Mouse (Mus musculus) MEL (cell line): ENCODE results near the gene Gbx2. TPM values are rescaled to one million over a fixed set of nuclear protein-coding genes. Genes with fewer than 3 reads are reported as not detected.

Experiments
- DNase-seq: peaks from one replicate; pipeline ENCODE4 v3.0.0; 2011; ENCODE audit warnings: low read depth, low spot score
- H3K27ac ChIP-seq: 2 replicates; pipeline ENCODE4 v1.5.1; 2012; ENCODE audit warnings: low read depth, mild to moderate bottlenecking, control low read depth, low read length, moderate library complexity; ENCODE audit not compliant: control insufficient read depth
- H3K27me3 ChIP-seq, 2 experiments: fragments of 150-350 bp in 1 of 2; sonication (generic) in 1 of 2; 2 replicates each; pipeline ENCODE4 v1.6.1; 2012; ENCODE audit warnings: low read length in 2 of 2, mild to moderate bottlenecking in 2 of 2, improper control_type of control experiment in 1 of 2, moderate library complexity in 1 of 2; ENCODE audit not compliant: insufficient read depth in 2 of 2, control insufficient read depth in 1 of 2
- H3K36me3 ChIP-seq, 2 experiments: 2 replicates each; pipeline ENCODE4 v1.6.1; 2012 to 2014; ENCODE audit warnings: low read length in 2 of 2, improper control_type of control experiment in 1 of 2, inconsistent platforms in 1 of 2, mild to moderate bottlenecking in 1 of 2; ENCODE audit not compliant: insufficient read depth in 2 of 2, control insufficient read depth in 1 of 2
- H3K4me1 ChIP-seq, 2 experiments: fragments of 150-350 bp in 1 of 2; sonication (generic) in 1 of 2; 2 replicates each; pipeline ENCODE4 v1.6.1; 2012; ENCODE audit warnings: low read length in 2 of 2, improper control_type of control experiment in 1 of 2, mild to moderate bottlenecking in 1 of 2; ENCODE audit not compliant: insufficient read depth in 2 of 2, control insufficient read depth in 1 of 2
- H3K4me3 ChIP-seq, 2 experiments: fragments of 150-350 bp in 1 of 2; sonication (generic) in 1 of 2; 2 replicates each; pipeline ENCODE4 v1.5.1; 2012; ENCODE audit warnings: low read depth in 2 of 2, low read length in 2 of 2, mild to moderate bottlenecking in 2 of 2, moderate library complexity in 2 of 2, control low read depth in 1 of 2, improper control_type of control experiment in 1 of 2; ENCODE audit not compliant: control insufficient read depth in 1 of 2, insufficient read depth in 1 of 2
- H3K79me2 ChIP-seq: 2 replicates; pipeline ENCODE4 v1.6.1; 2012; ENCODE audit warnings: mild to moderate bottlenecking, low read length, moderate library complexity; ENCODE audit not compliant: control insufficient read depth, poor library complexity, insufficient read depth
- H3K9ac ChIP-seq: 2 replicates; pipeline ENCODE4 v1.6.1; 2012; ENCODE audit warnings: low read depth, mild to moderate bottlenecking, control low read depth, low read length, moderate library complexity; ENCODE audit not compliant: control insufficient read depth, poor library complexity, severe bottlenecking
- H3K9me3 ChIP-seq: fragments of 150-350 bp; sonication (generic); replicated peaks from 2 replicates; pipeline ENCODE4 v1.6.1; 2012; ENCODE audit warnings: mild to moderate bottlenecking, low read length, improper control_type of control experiment, moderate library complexity; ENCODE audit not compliant: insufficient read depth
- BHLHE40 ChIP-seq: IDR thresholded peaks from 2 replicates; pipeline ENCODE4 v1.6.1; 2012; ENCODE audit warnings: low read depth, mild to moderate bottlenecking, inconsistent platforms, low read length, improper control_type of control experiment, borderline replicate concordance
- CHD1 ChIP-seq: IDR thresholded peaks from 2 replicates; pipeline ENCODE4 v1.6.1; 2012; ENCODE audit warnings: low read depth, mild to moderate bottlenecking, inconsistent platforms, low read length, improper control_type of control experiment
- ELF1 ChIP-seq: IDR thresholded peaks from 2 replicates; pipeline ENCODE4 v1.6.1; 2014; ENCODE audit warnings: low read depth, mild to moderate bottlenecking, inconsistent platforms, low read length, improper control_type of control experiment, moderate library complexity
- GABPA ChIP-seq: IDR thresholded peaks from 2 replicates; pipeline ENCODE4 v1.6.1; 2012; ENCODE audit warnings: low read depth, mild to moderate bottlenecking, inconsistent platforms, low read length, improper control_type of control experiment, moderate library complexity
- GATA1 ChIP-seq: IDR thresholded peaks from 2 replicates; pipeline ENCODE4 v1.6.1; 2011; ENCODE audit warnings: low read depth, low read length, improper control_type of control experiment
- JUND ChIP-seq: IDR thresholded peaks from 2 replicates; pipeline ENCODE4 v1.6.1; 2011; ENCODE audit warnings: low read depth, mild to moderate bottlenecking, improper control_type of control experiment, low read length
- MAZ ChIP-seq: IDR thresholded peaks from 2 replicates; pipeline ENCODE4 v1.6.1; 2012; ENCODE audit warnings: low read depth, mild to moderate bottlenecking, inconsistent platforms, low read length, improper control_type of control experiment
- MEF2A ChIP-seq: IDR thresholded peaks from 2 replicates; pipeline ENCODE4 v1.6.1; 2014; ENCODE audit warnings: low read depth, mild to moderate bottlenecking, inconsistent platforms, low read length, improper control_type of control experiment; ENCODE audit not compliant: poor library complexity, insufficient replicate concordance, severe bottlenecking; ENCODE audit errors: extremely low read depth
- NRF1 ChIP-seq: IDR thresholded peaks from 2 replicates; pipeline ENCODE4 v1.6.1; 2014; ENCODE audit warnings: low read depth, mild to moderate bottlenecking, inconsistent platforms, low read length, improper control_type of control experiment, moderate library complexity; ENCODE audit not compliant: poor library complexity, insufficient read depth, severe bottlenecking
- POLR2AphosphoS5 ChIP-seq: IDR thresholded peaks from 2 replicates; pipeline ENCODE4 v1.6.1; 2012; ENCODE audit warnings: low read depth, borderline replicate concordance, mild to moderate bottlenecking, inconsistent platforms, low read length, moderate library complexity, mixed read lengths
- TCF12 ChIP-seq: IDR thresholded peaks from 2 replicates; pipeline ENCODE4 v1.6.1; 2014; ENCODE audit warnings: low read depth, mild to moderate bottlenecking, inconsistent platforms, low read length, improper control_type of control experiment, moderate library complexity
- USF2 ChIP-seq, 2 experiments: IDR thresholded peaks; 2 replicates each; pipeline ENCODE4 v1.6.1; 2011 to 2012; ENCODE audit warnings: improper control_type of control experiment in 2 of 2, low read length in 2 of 2, borderline replicate concordance in 1 of 2, inconsistent platforms in 1 of 2, low read depth in 1 of 2, mild to moderate bottlenecking in 1 of 2; ENCODE audit not compliant: insufficient read depth in 1 of 2
- ZC3H11A ChIP-seq: IDR thresholded peaks from 2 replicates; pipeline ENCODE4 v1.6.1; 2012; ENCODE audit warnings: low read depth, mild to moderate bottlenecking, inconsistent platforms, low read length, improper control_type of control experiment
- ZKSCAN1 ChIP-seq: IDR thresholded peaks from 2 replicates; pipeline ENCODE4 v1.6.1; 2012; ENCODE audit warnings: low read depth, mild to moderate bottlenecking, inconsistent platforms, low read length, improper control_type of control experiment, moderate library complexity
- polyA plus RNA-seq, 2 experiments: library from polyadenylated mRNA; stranded (reverse) in 1 of 2; unstranded in 1 of 2; fragments of >175 nt in 1 of 2; fragments of >200 nt in 1 of 2; gene quantifications; 2 replicates each; pipeline versions ENCODE4 v1.2.1 to v1.2.4; 2012; ENCODE audit warnings: low replicate concordance in 2 of 2, low read depth in 1 of 2; ENCODE audit not compliant: insufficient read length in 2 of 2, insufficient read depth in 1 of 2, missing spikeins in 1 of 2
- total RNA-seq: library from RNA; depleted of rRNA; stranded (reverse); fragments of 300-350 nt; gene quantifications from 2 replicates; pipeline ENCODE4 v1.2.3, GENCODE M21; 2012

The Gbx2 gene
- total and polyA plus RNA-seq, 3 experiments, result not detected

GRCm38 (mm10) chr1:89927061-89927661 lies 3.8 kb downstream of the Gbx2 start:
- no peak for DNase-seq
- no peak overlapping the region for H3K27ac ChIP-seq
- no peak overlapping the region for H3K9ac ChIP-seq
- H3K79me2 ChIP-seq, result no peaks in the 10 kb centered on the region
- H3K27me3 ChIP-seq, result no peaks in the 10 kb centered on the region
- H3K4me3 ChIP-seq, result no peak overlapping the region
- TF ChIP-seq CHD1 (no peak), ZKSCAN1 (no peak), BHLHE40 (no peak), USF2 (IDR thresholded peaks at IDR 0.05; ENCODE audit: borderline replicate concordance in 1 of 2, insufficient read depth in 1 of 2, low read depth in 1 of 2, low read length in 2 of 2) (no peak), ELF1 (no peak), TCF12 (no peak), GABPA (no peak), MAZ (no peak), JUND (no peak), GATA1 (no peak)
- TF ChIP-seq, all 39 proteins: peak for 0
- H3K9me3 ChIP-seq, result no peaks in the 10 kb centered on the region
- no peaks in the 10 kb centered on the region for H3K36me3 ChIP-seq
- H3K4me1 ChIP-seq, result no peaks in the 10 kb centered on the region

DNA sequence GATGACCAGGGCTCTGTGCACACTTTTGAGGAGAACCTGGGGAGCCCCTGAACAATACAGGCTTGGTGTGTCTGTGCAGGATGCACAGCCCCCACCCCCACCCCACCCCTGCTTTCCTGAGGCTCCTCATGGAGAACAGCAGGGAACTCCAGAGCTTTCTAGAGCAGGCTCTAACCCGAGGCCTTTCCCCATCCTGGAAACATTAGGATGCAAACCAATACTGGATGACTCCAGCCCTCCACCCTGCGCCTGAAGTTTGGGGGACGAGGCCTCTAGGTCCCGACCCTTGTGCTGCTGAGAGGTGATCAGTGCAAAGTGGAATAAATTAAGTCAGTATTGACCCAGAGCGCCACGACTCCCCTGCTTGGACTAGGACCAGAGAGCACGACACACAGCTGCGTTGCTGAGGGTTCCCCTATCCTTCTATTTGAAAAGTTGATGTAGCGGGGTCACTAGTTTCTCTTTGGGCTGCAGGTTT lies 4.4 kb downstream of the Gbx2 start:
- DNase-seq, result no peak
- no peaks in the 10 kb centered on the region for H3K4me1 ChIP-seq
- TF ChIP-seq POLR2AphosphoS5 (no peak), MEF2A (no peak), NRF1 (no peak), ZC3H11A (no peak)
- TF ChIP-seq, all 39 proteins: peak for 0
- H3K9ac ChIP-seq, result no peak overlapping the region
- no peaks in the 10 kb centered on the region for H3K9me3 ChIP-seq
- no peak overlapping the region for H3K27ac ChIP-seq
- H3K4me3 ChIP-seq, result no peak overlapping the region
- no peaks in the 10 kb centered on the region for H3K27me3 ChIP-seq
- no peaks in the 10 kb centered on the region for H3K36me3 ChIP-seq
- H3K79me2 ChIP-seq, result no peaks in the 10 kb centered on the region
